Mouse (Mus musculus) midbrain, embryonic 10.5 days (tissue): ENCODE results near the gene Armc7. TPM values are rescaled to one million over a fixed set of nuclear protein-coding genes. Genes with fewer than 3 reads are reported as not detected.
"Not testable (repeated sequence)": the region's sequence is repeated elsewhere in the genome, so short reads cannot be mapped to it uniquely, and the experiment has no call there.

Source experiments
- DNase-seq: peaks from one replicate; pipeline ENCODE4 v3.0.0-alpha.2; 2017; ENCODE audit warnings: low spot score
- H3K27ac ChIP-seq: fragments of 300-500 bp; sonication (generic); replicated peaks from 2 replicates; pipeline ENCODE4 v1.5.1; 2016; ENCODE audit warnings: mild to moderate bottlenecking
- H3K27me3 ChIP-seq: fragments of 300-500 bp; sonication (generic); 2 replicates; pipeline ENCODE4 v1.6.1; 2016; ENCODE audit warnings: low read depth, mild to moderate bottlenecking; ENCODE audit not compliant: poor library complexity, severe bottlenecking
- H3K36me3 ChIP-seq: fragments of 300-500 bp; sonication (generic); 2 replicates; pipeline ENCODE4 v1.6.1; 2016; ENCODE audit warnings: mild to moderate bottlenecking, moderate library complexity
- H3K4me1 ChIP-seq: fragments of 300-500 bp; sonication (generic); 2 replicates; pipeline ENCODE4 v1.6.1; 2016
- H3K4me3 ChIP-seq: fragments of 300-500 bp; sonication (generic); 2 replicates; pipeline ENCODE4 v1.5.1; 2016; ENCODE audit warnings: mild to moderate bottlenecking, moderate library complexity
- H3K9me3 ChIP-seq: fragments of 300-500 bp; sonication (generic); replicated peaks from 2 replicates; pipeline ENCODE4 v1.6.1; 2016; ENCODE audit warnings: mild to moderate bottlenecking
- WGBS: fragments of 180-500 bp; shearing (Covaris S2); methylation state at CpG from one replicate; pipeline ENCODE4 v1.1.7; 2016; 5-methylcytosine and 5-hydroxymethylcytosine counted together
- polyA plus RNA-seq: library from polyadenylated mRNA; unstranded; fragments of >200 nt; fragmentation: Nextera tagmentation; extraction: Ambion mirVana; gene quantifications from 2 replicates; pipeline ENCODE4 v1.2.1, GENCODE M21; 2016

Gene Armc7
- polyA plus RNA-seq, 1 experiment from 2014 or later, result 6.6 TPM

DNA sequence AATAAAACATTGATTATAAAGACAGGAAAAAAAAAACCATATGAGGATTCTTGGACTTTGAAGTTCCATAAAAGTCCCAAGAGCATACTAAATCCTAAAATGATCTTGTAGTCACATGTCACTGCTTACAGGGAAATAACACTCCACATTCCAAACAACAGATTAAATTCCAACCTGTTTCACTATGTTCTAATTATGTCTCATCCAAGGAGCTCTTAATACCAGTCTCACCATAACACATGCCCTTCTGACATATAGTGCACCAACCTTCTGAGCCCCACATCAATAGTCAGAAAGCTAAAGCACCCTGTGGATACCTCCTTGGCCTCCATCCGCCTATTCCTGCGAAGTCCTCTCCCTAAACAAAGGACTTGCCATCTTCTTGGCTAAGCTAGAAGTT is 44.8 kb downstream of the Armc7 start:
- no peaks in the 10 kb centered on the region for H3K9me3 ChIP-seq
- H3K27me3 ChIP-seq, result no peaks in the 10 kb centered on the region
- no peak overlapping the region for H3K27ac ChIP-seq
- no peak overlapping the region for H3K4me3 ChIP-seq
- H3K4me1 ChIP-seq, result peaks cover under 1% of the 10 kb centered on the region; the same call in 1 of the 2 replicates
- no peak for DNase-seq
- WGBS, result 70% methylated on average over 2 of the region's 2 CpGs
- peaks cover 40% of the 10 kb centered on the region for H3K36me3 ChIP-seq

DNA sequence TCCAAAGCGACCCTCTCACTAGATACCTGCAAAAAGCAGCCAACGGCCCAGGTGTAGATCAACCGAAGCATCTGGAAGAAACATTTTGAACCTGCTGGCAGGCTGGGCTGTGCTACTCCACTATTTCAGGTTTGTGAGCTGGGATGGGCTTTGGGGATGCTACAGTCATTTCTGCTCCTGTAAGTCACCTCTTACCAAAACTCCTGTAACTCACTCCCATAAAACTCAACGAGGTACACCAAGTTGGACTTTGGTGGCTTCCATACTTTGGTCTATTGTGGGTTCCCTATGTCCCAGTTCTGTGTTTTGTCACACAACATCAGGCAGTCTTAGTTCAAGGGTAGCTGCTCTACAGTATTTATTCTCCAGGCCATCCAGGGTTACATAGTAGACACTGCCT is 45.6 kb downstream of the Armc7 start:
- DNase-seq, result no peak
- whole genome bisulfite sequencing, result 91% methylated on average over 4 of the region's 4 CpGs
- H3K9me3 ChIP-seq, result no peaks in the 10 kb centered on the region
- H3K27ac ChIP-seq, result no peak overlapping the region
- peaks cover 48% of the 10 kb centered on the region for H3K36me3 ChIP-seq
- no peaks in the 10 kb centered on the region for H3K27me3 ChIP-seq
- no peak overlapping the region for H3K4me3 ChIP-seq
- no peaks in the 10 kb centered on the region for H3K4me1 ChIP-seq

DNA sequence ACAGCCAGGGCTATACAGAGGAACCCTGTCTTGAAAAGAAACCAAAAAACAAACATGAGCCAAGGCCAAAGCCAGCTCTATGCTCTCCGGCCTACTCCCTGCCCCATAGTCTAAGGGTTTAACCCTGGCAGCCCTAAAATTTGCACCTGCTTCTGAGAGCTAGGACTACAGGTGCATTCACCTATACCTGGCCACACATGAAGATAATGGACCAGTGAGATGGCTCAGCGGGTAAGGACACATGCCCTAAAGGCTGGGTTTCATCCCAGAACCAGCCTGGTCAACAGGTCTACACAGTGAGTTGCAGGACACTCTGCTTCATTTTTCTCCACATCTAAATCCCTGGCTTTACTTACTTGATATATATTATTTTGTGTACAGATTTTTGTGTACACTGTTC is 46.8 kb downstream of the Armc7 start:
- WGBS, result 84% methylated on average over 2 of the region's 2 CpGs
- DNase-seq, result no peak
- peaks cover 60% of the 10 kb centered on the region for H3K36me3 ChIP-seq
- H3K27ac ChIP-seq, result no peak overlapping the region
- H3K9me3 ChIP-seq, result no peaks in the 10 kb centered on the region
- no peaks in the 10 kb centered on the region for H3K27me3 ChIP-seq
- no peak overlapping the region for H3K4me3 ChIP-seq
- no peaks in the 10 kb centered on the region for H3K4me1 ChIP-seq

DNA sequence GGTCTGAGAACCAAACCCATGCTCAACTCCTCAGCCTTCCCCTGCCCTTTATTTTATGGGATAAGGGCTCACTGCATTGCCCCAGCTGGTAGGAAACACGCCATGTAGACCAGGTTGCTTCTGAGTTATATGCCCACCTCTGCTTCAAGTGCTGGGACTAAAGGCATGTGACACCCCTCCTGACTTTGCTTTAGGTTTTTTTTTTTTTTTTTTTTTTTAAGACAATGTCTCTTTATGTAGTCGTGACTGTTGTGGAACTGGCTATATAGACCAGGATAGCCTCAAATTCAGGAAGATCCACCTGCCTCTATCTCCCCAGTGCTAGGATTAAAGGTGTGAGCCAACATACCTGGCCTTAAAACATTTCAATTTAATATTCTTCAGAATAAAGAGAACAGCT is 47.2 kb downstream of the Armc7 start:
- WGBS, result 85% methylated on average over 2 of the region's 2 CpGs
- no peaks in the 10 kb centered on the region for H3K27me3 ChIP-seq
- H3K36me3 ChIP-seq, result peaks cover 65% of the 10 kb centered on the region
- H3K9me3 ChIP-seq, result no peaks in the 10 kb centered on the region
- no peak overlapping the region for H3K27ac ChIP-seq
- H3K4me1 ChIP-seq, result no peaks in the 10 kb centered on the region
- H3K4me3 ChIP-seq, result no peak overlapping the region
- no peak for DNase-seq

DNA sequence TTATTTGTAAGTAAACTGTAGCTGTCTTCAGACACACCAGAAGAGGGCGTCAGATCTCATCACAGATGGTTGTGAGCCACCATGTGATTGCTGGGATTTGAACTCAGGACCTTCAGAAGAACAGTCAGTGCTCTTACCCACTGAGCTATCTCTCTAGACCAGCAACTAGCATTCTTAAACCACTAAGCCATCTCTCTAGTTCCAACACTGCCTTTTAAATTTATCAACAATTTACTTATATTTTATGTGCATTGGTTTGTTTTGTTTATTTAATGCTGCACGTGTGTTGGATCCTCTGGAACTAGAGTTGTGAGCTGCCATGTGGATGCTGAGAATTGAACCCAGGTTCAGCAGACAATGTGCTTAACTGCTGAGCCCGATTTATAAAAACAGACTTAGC is 51.0 kb downstream of the Armc7 start:
- WGBS, result 89% methylated on average over 3 of the region's 3 CpGs
- peaks cover 92% of the 10 kb centered on the region for H3K36me3 ChIP-seq
- not testable (repeated sequence) for H3K4me3 ChIP-seq, H3K27ac ChIP-seq, H3K4me1 ChIP-seq, H3K9me3 ChIP-seq, DNase-seq, H3K27me3 ChIP-seq

DNA sequence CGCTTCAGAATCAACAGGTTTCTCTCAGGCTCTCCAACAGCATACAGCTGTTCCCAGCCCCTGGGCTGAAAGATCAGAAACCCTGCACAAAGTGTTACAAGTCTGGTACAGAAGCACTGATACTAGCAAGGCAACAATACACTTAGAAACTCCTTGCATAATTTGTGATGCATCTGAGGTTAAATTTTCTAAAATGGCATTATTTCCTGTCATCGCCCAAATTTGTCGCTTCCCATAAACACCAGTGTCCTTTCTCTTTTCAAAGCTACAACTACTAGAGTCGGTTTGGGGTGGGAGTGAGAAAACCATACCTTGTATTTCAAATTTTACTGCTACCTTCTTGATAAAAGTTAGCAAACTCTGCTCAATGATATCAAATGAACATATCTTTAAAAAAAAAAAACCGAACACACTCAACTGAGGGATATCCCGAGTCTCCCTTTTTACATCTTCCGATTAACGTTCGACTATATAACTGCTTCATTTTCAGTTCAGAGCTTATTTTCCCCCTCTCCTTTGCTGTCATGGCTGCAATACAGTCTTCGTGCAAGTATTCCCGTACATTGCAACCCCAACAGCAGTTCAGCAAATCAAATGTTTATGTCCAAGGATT is 59.4 kb downstream of the Armc7 start:
- DNase-seq, result no peak
- 7% methylated on average over 11 of the region's 11 CpGs for WGBS
- Histone ChIP-seq H3K27ac (peak overlapping the region; percentile 99), H3K4me3 (peak overlapping the region; percentile 72), H3K27me3 (no peaks in the 10 kb centered on the region), H3K4me1 (peaks cover 25% of the 10 kb centered on the region), H3K36me3 (peaks cover 48% of the 10 kb centered on the region), H3K9me3 (no peaks in the 10 kb centered on the region)

DNA sequence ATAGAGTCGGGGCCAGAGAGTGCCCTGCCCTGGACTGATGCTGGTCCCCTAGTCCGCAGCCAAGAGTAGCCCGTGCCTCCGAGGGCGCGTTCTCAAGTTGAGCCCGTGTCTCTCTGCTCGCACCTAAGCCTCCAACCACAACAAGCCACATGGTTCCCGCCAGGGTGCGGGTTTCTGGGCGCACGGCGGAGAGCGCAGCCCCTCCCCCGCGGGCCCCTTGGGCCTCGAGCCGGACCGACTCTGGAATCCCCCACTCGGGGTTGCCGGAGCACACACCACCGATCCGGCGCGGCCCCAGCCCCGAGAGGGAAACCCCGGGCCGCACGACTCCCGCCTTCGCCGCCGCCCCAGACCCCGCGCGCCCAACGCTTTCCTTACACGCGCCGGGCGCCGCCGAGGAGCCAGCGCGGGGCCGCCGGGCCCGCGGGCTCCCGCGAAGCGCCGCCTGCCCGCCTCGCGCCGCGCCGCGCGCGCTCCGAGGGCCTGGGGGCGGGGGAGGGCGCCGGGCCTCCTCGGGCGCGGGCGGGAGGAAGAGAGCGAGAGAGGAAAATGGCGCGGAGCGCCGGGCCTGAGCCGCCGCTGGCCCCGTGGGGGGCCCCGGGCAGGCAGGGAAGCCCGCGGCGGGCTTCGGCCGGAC is 60.1 kb downstream of the Armc7 start:
- peak overlapping the region; percentile 99 for H3K27ac ChIP-seq
- peaks cover 25% of the 10 kb centered on the region for H3K4me1 ChIP-seq
- DNase-seq, result peak; percentile 81
- H3K9me3 ChIP-seq, result no peaks in the 10 kb centered on the region
- H3K27me3 ChIP-seq, result no peaks in the 10 kb centered on the region
- H3K36me3 ChIP-seq, result peaks cover 41% of the 10 kb centered on the region
- WGBS, result under 1% methylated on average over 79 of the region's 84 CpGs
- H3K4me3 ChIP-seq, result peak overlapping the region; percentile 72

DNA sequence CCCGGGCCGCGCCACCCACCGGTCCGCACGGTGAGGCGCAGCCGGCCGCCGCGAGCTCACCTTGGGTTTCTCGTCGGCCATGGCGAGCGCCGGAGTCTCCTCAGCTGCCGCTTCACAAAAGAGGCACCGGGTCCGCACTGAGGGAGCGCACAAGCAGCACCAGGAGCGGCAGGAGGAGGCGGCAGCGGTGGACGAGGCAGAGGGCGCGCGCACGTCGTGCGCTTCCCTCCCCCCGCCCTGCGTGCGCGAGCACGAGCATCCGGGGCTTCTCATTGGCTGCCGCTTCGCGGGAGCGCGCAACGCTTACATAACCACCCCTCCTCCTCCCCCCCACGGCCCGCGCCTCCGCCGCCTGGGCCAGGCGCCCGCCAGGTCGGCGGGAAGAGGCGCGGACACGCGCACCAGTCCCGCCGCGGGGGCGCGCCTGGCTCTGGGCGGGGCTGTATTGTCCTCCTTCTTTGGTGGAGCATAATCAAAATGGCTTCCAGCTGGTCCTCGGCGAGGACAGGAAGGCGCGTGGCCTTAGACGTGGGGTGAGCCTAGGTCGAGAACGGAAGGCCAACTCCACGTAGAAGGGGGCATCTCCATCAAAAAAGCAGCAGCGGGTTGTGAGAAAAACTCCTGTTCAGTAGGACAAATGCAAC is 60.7 kb downstream of the Armc7 start, which contains the start of gene Sumo2:
Gene Sumo2 (minus strand): TSS at position 239 of the 644 bp plus-strand sequence.
- peak within 1 kb of the TSS; percentile 99 for H3K27ac ChIP-seq
- no peaks in the 10 kb centered on the region for H3K9me3 ChIP-seq
- peaks cover 36% of the 10 kb centered on the region for H3K36me3 ChIP-seq
- H3K4me1 ChIP-seq, result peaks cover 25% of the 10 kb centered on the region
- WGBS, result 1% methylated on average over 70 of the region's 70 CpGs
- no peaks in the 10 kb centered on the region for H3K27me3 ChIP-seq
- peak; percentile 98 for DNase-seq
- peak within 1 kb of the TSS; percentile 72 for H3K4me3 ChIP-seq

DNA sequence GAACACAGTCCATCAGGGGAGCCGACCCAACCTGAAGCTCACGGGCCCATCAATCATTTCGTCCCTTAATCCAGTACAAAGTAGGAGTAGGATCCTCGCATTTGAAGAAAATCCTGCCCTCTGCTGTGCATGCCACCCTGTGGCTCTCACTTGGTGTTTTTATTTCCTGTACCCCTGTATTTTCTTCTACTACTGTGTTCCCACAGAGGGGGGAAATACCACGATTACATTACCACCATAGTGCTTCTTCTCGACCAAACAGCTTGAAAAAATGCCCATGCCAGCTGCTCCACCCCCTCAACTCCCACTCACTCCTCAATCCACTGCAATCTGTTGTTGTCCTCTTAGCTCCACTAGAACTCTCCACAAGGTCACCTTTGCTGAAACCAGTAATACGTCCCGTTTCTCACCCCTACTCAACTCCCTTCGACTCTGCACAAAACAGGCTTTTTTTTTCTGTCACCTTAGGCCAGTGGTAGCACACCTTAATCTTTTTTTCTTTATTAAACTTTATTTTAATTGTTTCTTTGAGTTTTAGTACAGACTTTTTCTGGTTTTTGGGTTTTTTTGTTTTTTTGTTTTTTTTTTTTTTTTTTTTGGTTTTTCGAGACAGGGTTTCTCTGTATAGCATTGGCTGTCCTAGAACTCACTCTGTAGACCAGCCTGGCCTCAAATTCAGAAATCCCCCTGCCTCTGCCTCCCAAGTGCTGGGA is 61.5 kb downstream of the Armc7 start:
- Histone ChIP-seq H3K36me3 (peaks cover 27% of the 10 kb centered on the region), H3K9me3 (no peaks in the 10 kb centered on the region), H3K4me3 (peak overlapping the region; percentile 72; the same call in 1 of the 2 replicates), H3K4me1 (peaks cover 25% of the 10 kb centered on the region), H3K27ac (peak overlapping the region; percentile 99), H3K27me3 (no peaks in the 10 kb centered on the region)
- 90% methylated on average over 10 of the region's 10 CpGs for WGBS
- no peak for DNase-seq

DNA sequence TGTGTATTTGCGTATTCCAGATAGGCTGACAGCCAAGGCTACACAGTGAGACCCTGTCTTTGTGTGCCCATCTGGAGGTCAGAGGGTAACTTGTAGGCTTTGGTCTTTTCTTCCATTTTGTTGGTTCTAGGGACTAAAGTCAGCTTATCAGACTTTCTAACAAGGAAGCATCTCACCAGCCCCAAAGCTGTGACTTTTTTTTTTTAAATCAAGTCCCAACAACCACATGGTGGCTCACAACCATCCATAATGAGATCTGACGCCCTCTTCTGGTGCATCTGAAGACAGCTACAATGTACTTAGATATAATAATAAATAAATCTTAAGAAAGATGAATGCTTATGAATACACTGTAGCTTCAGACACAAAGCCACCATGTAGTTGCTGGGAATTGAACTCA is 62.6 kb downstream of the Armc7 start:
- DNase-seq, result no peak
- no peaks in the 10 kb centered on the region for H3K9me3 ChIP-seq
- no peak overlapping the region for H3K4me3 ChIP-seq
- H3K27me3 ChIP-seq, result no peaks in the 10 kb centered on the region
- H3K27ac ChIP-seq, result no peak overlapping the region
- 57% methylated on average over 2 of the region's 2 CpGs for WGBS
- peaks cover 17% of the 10 kb centered on the region for H3K36me3 ChIP-seq
- H3K4me1 ChIP-seq, result peaks cover 25% of the 10 kb centered on the region
